Mouse (Mus musculus) MEL (cell line): ENCODE data around the gene Igfbp3. TPM values are rescaled to one million over a fixed set of nuclear protein-coding genes. Genes with fewer than 3 reads are reported as not detected.

Source experiments
- DNase-seq: peaks from one replicate; pipeline ENCODE4 v3.0.0; 2011; ENCODE audit warnings: low read depth, low spot score
- H3K27ac ChIP-seq: 2 replicates; pipeline ENCODE4 v1.5.1; 2012; ENCODE audit warnings: low read depth, mild to moderate bottlenecking, control low read depth, low read length, moderate library complexity; ENCODE audit not compliant: control insufficient read depth
- H3K27me3 ChIP-seq, 2 experiments: fragments of 150-350 bp in 1 of 2; sonication (generic) in 1 of 2; 2 replicates each; pipeline ENCODE4 v1.6.1; 2012; ENCODE audit warnings: low read length in 2 of 2, mild to moderate bottlenecking in 2 of 2, improper control_type of control experiment in 1 of 2, moderate library complexity in 1 of 2; ENCODE audit not compliant: insufficient read depth in 2 of 2, control insufficient read depth in 1 of 2
- H3K36me3 ChIP-seq, 2 experiments: 2 replicates each; pipeline ENCODE4 v1.6.1; 2012 to 2014; ENCODE audit warnings: low read length in 2 of 2, improper control_type of control experiment in 1 of 2, inconsistent platforms in 1 of 2, mild to moderate bottlenecking in 1 of 2; ENCODE audit not compliant: insufficient read depth in 2 of 2, control insufficient read depth in 1 of 2
- H3K4me1 ChIP-seq, 2 experiments: fragments of 150-350 bp in 1 of 2; sonication (generic) in 1 of 2; 2 replicates each; pipeline ENCODE4 v1.6.1; 2012; ENCODE audit warnings: low read length in 2 of 2, improper control_type of control experiment in 1 of 2, mild to moderate bottlenecking in 1 of 2; ENCODE audit not compliant: insufficient read depth in 2 of 2, control insufficient read depth in 1 of 2
- H3K4me3 ChIP-seq, 2 experiments: fragments of 150-350 bp in 1 of 2; sonication (generic) in 1 of 2; 2 replicates each; pipeline ENCODE4 v1.5.1; 2012; ENCODE audit warnings: low read depth in 2 of 2, low read length in 2 of 2, mild to moderate bottlenecking in 2 of 2, moderate library complexity in 2 of 2, control low read depth in 1 of 2, improper control_type of control experiment in 1 of 2; ENCODE audit not compliant: control insufficient read depth in 1 of 2, insufficient read depth in 1 of 2
- H3K79me2 ChIP-seq: 2 replicates; pipeline ENCODE4 v1.6.1; 2012; ENCODE audit warnings: mild to moderate bottlenecking, low read length, moderate library complexity; ENCODE audit not compliant: control insufficient read depth, poor library complexity, insufficient read depth
- H3K9ac ChIP-seq: 2 replicates; pipeline ENCODE4 v1.6.1; 2012; ENCODE audit warnings: low read depth, mild to moderate bottlenecking, control low read depth, low read length, moderate library complexity; ENCODE audit not compliant: control insufficient read depth, poor library complexity, severe bottlenecking
- H3K9me3 ChIP-seq: fragments of 150-350 bp; sonication (generic); replicated peaks from 2 replicates; pipeline ENCODE4 v1.6.1; 2012; ENCODE audit warnings: mild to moderate bottlenecking, low read length, improper control_type of control experiment, moderate library complexity; ENCODE audit not compliant: insufficient read depth
- BHLHE40 ChIP-seq: IDR thresholded peaks from 2 replicates; pipeline ENCODE4 v1.6.1; 2012; ENCODE audit warnings: low read depth, mild to moderate bottlenecking, inconsistent platforms, low read length, improper control_type of control experiment, borderline replicate concordance
- CHD1 ChIP-seq: IDR thresholded peaks from 2 replicates; pipeline ENCODE4 v1.6.1; 2012; ENCODE audit warnings: low read depth, mild to moderate bottlenecking, inconsistent platforms, low read length, improper control_type of control experiment
- CHD2 ChIP-seq: IDR thresholded peaks from 2 replicates; pipeline ENCODE4 v1.6.1; 2011; ENCODE audit warnings: low read length, improper control_type of control experiment
- E2F4 ChIP-seq: IDR thresholded peaks from 2 replicates; pipeline ENCODE4 v1.6.1; 2011; ENCODE audit warnings: low read depth, low read length, improper control_type of control experiment, borderline replicate concordance
- ELF1 ChIP-seq: IDR thresholded peaks from 2 replicates; pipeline ENCODE4 v1.6.1; 2014; ENCODE audit warnings: low read depth, mild to moderate bottlenecking, inconsistent platforms, low read length, improper control_type of control experiment, moderate library complexity
- HCFC1 ChIP-seq: IDR thresholded peaks from 2 replicates; pipeline ENCODE4 v1.6.1; 2012; ENCODE audit warnings: low read depth, mild to moderate bottlenecking, inconsistent platforms, low read length, improper control_type of control experiment, moderate library complexity
- JUND ChIP-seq: IDR thresholded peaks from 2 replicates; pipeline ENCODE4 v1.6.1; 2011; ENCODE audit warnings: low read depth, mild to moderate bottlenecking, improper control_type of control experiment, low read length
- KAT2A ChIP-seq: conservative IDR thresholded peaks from 2 replicates; pipeline ENCODE4 v1.6.1; 2012; ENCODE audit warnings: low read depth, low read length, improper control_type of control experiment, inconsistent platforms
- MAFK ChIP-seq: IDR thresholded peaks from 2 replicates; pipeline ENCODE4 v1.6.1; 2011; ENCODE audit warnings: low read depth, mild to moderate bottlenecking, low read length, improper control_type of control experiment, borderline replicate concordance
- MAX ChIP-seq: IDR thresholded peaks from 2 replicates; pipeline ENCODE4 v1.6.1; 2011; ENCODE audit warnings: low read length, improper control_type of control experiment
- MAZ ChIP-seq: IDR thresholded peaks from 2 replicates; pipeline ENCODE4 v1.6.1; 2012; ENCODE audit warnings: low read depth, mild to moderate bottlenecking, inconsistent platforms, low read length, improper control_type of control experiment
- MEF2A ChIP-seq: IDR thresholded peaks from 2 replicates; pipeline ENCODE4 v1.6.1; 2014; ENCODE audit warnings: low read depth, mild to moderate bottlenecking, inconsistent platforms, low read length, improper control_type of control experiment; ENCODE audit not compliant: poor library complexity, insufficient replicate concordance, severe bottlenecking; ENCODE audit errors: extremely low read depth
- MYC ChIP-seq: IDR thresholded peaks from 2 replicates; pipeline ENCODE4 v1.6.1; 2011; ENCODE audit warnings: low read depth, mild to moderate bottlenecking, low read length, improper control_type of control experiment, moderate library complexity
- NELFE ChIP-seq: IDR thresholded peaks from 2 replicates; pipeline ENCODE4 v1.6.1; 2011; ENCODE audit warnings: low read depth, low read length, improper control_type of control experiment
- NRF1 ChIP-seq: IDR thresholded peaks from 2 replicates; pipeline ENCODE4 v1.6.1; 2014; ENCODE audit warnings: low read depth, mild to moderate bottlenecking, inconsistent platforms, low read length, improper control_type of control experiment, moderate library complexity; ENCODE audit not compliant: poor library complexity, insufficient read depth, severe bottlenecking
- POLR2A ChIP-seq, 2 experiments: IDR thresholded peaks; 2 replicates each; pipeline ENCODE4 v1.6.1; 2011 to 2012; ENCODE audit warnings: low read length in 2 of 2, mild to moderate bottlenecking in 2 of 2, control low read depth in 1 of 2, improper control_type of control experiment in 1 of 2, low read depth in 1 of 2, moderate library complexity in 1 of 2; ENCODE audit not compliant: control insufficient read depth in 1 of 2, insufficient read depth in 1 of 2, poor library complexity in 1 of 2
- POLR2AphosphoS2 ChIP-seq: IDR thresholded peaks from 2 replicates; pipeline ENCODE4 v1.6.1; 2011; ENCODE audit warnings: low read length, improper control_type of control experiment
- POLR2AphosphoS5 ChIP-seq: IDR thresholded peaks from 2 replicates; pipeline ENCODE4 v1.6.1; 2012; ENCODE audit warnings: low read depth, borderline replicate concordance, mild to moderate bottlenecking, inconsistent platforms, low read length, moderate library complexity, mixed read lengths
- RCOR1 ChIP-seq: IDR thresholded peaks from 2 replicates; pipeline ENCODE4 v1.6.1; 2012; ENCODE audit warnings: low read depth, mild to moderate bottlenecking, inconsistent platforms, low read length, improper control_type of control experiment
- SIN3A ChIP-seq: IDR thresholded peaks from 2 replicates; pipeline ENCODE4 v1.6.1; 2012; ENCODE audit warnings: low read length, improper control_type of control experiment, inconsistent platforms
- TAL1 ChIP-seq: IDR thresholded peaks from 2 replicates; pipeline ENCODE4 v1.6.1; 2012; ENCODE audit warnings: mild to moderate bottlenecking, inconsistent platforms, low read length, moderate library complexity, mixed read lengths
- TCF12 ChIP-seq: IDR thresholded peaks from 2 replicates; pipeline ENCODE4 v1.6.1; 2014; ENCODE audit warnings: low read depth, mild to moderate bottlenecking, inconsistent platforms, low read length, improper control_type of control experiment, moderate library complexity
- UBTF ChIP-seq: IDR thresholded peaks from 2 replicates; pipeline ENCODE4 v1.6.1; 2012; ENCODE audit warnings: low read depth, mild to moderate bottlenecking, inconsistent platforms, low read length, improper control_type of control experiment, moderate library complexity, borderline replicate concordance; ENCODE audit not compliant: insufficient read depth
- USF1 ChIP-seq: IDR thresholded peaks from 2 replicates; pipeline ENCODE4 v1.6.1; 2014; ENCODE audit warnings: low read depth, mild to moderate bottlenecking, inconsistent platforms, low read length, improper control_type of control experiment, moderate library complexity
- ZKSCAN1 ChIP-seq: IDR thresholded peaks from 2 replicates; pipeline ENCODE4 v1.6.1; 2012; ENCODE audit warnings: low read depth, mild to moderate bottlenecking, inconsistent platforms, low read length, improper control_type of control experiment, moderate library complexity
- ZMIZ1 ChIP-seq: IDR thresholded peaks from 2 replicates; pipeline ENCODE4 v1.6.1; 2012; ENCODE audit warnings: low read depth, mild to moderate bottlenecking, inconsistent platforms, low read length, improper control_type of control experiment, moderate library complexity
- polyA plus RNA-seq, 2 experiments: library from polyadenylated mRNA; stranded (reverse) in 1 of 2; unstranded in 1 of 2; fragments of >175 nt in 1 of 2; fragments of >200 nt in 1 of 2; gene quantifications; 2 replicates each; pipeline versions ENCODE4 v1.2.1 to v1.2.4; 2012; ENCODE audit warnings: low replicate concordance in 2 of 2, low read depth in 1 of 2; ENCODE audit not compliant: insufficient read length in 2 of 2, insufficient read depth in 1 of 2, missing spikeins in 1 of 2
- total RNA-seq: library from RNA; depleted of rRNA; stranded (reverse); fragments of 300-350 nt; gene quantifications from 2 replicates; pipeline ENCODE4 v1.2.3, GENCODE M21; 2012; rRNA removed

Igfbp3 gene
- total RNA-seq (not detected in 2 replicates), polyA plus RNA-seq (not detected)

GRCm38 (mm10) chr11:7213501-7214341 lies at the start of gene Igfbp3:
Igfbp3 (minus strand) TSS chr11:7213923.
- H3K36me3 ChIP-seq, result no peaks in the 10 kb centered on the region
- TF ChIP-seq MYC (no peak), MAZ (no peak), ZKSCAN1 (no peak), TAL1 (no peak), CHD1 (no peak), MAFK (no peak), POLR2AphosphoS2 (no peak), UBTF (no peak), USF1 (no peak), E2F4 (no peak), NRF1 (no peak), KAT2A (no peak), ELF1 (no peak), RCOR1 (no peak), HCFC1 (no peak), SIN3A (no peak)
- H3K9me3 ChIP-seq, result no peaks in the 10 kb centered on the region
- no peaks in the 10 kb centered on the region for H3K27me3 ChIP-seq
- no peaks in the 10 kb centered on the region for H3K4me1 ChIP-seq
- no peak for DNase-seq
- H3K27ac ChIP-seq, result no peak within 1 kb of the TSS
- no peaks in the 10 kb centered on the region for H3K79me2 ChIP-seq
- no peak within 1 kb of the TSS for H3K9ac ChIP-seq
- no peak within 1 kb of the TSS for H3K4me3 ChIP-seq

- H3K9ac ChIP-seq, result no peak overlapping the region
- no peaks in the 10 kb centered on the region for H3K9me3 ChIP-seq
- no peaks in the 10 kb centered on the region for H3K27me3 ChIP-seq
- H3K27ac ChIP-seq, result no peak overlapping the region
- TF ChIP-seq CHD2, result no peak
- no peak for TF ChIP-seq POLR2AphosphoS5
- no peak for TF ChIP-seq NELFE
- no peak for TF ChIP-seq MEF2A
- no peak for TF ChIP-seq BHLHE40
- no peak for TF ChIP-seq E2F4
- no peak for TF ChIP-seq MAZ
- no peak for TF ChIP-seq ZKSCAN1
- TF ChIP-seq JUND, result no peak
- TF ChIP-seq UBTF, result no peak
- no peak for TF ChIP-seq MAFK
- no peak for TF ChIP-seq SIN3A
- no peak for TF ChIP-seq ELF1
- TF ChIP-seq TCF12, result no peak
- TF ChIP-seq ZMIZ1, result no peak
- no peak for TF ChIP-seq POLR2A (IDR thresholded peaks at IDR 0.05; ENCODE audit: control insufficient read depth in 1 of 2, insufficient read depth in 1 of 2, low read depth in 1 of 2, low read length in 2 of 2, poor library complexity in 1 of 2)
- no peak for TF ChIP-seq HCFC1
- TF ChIP-seq RCOR1, result no peak
- no peak for TF ChIP-seq MAX
- TF ChIP-seq, all 39 proteins: peak for 0
- Histone ChIP-seq H3K4me3 (no peak overlapping the region), H3K4me1 (no peaks in the 10 kb centered on the region), H3K79me2 (no peaks in the 10 kb centered on the region), H3K36me3 (no peaks in the 10 kb centered on the region)
- no peak for DNase-seq
Observed at GRCm38 (mm10) chr11:7250870-7251269, 37.1 kb upstream of the Igfbp3 start.
